In the genomic region with DNA sequence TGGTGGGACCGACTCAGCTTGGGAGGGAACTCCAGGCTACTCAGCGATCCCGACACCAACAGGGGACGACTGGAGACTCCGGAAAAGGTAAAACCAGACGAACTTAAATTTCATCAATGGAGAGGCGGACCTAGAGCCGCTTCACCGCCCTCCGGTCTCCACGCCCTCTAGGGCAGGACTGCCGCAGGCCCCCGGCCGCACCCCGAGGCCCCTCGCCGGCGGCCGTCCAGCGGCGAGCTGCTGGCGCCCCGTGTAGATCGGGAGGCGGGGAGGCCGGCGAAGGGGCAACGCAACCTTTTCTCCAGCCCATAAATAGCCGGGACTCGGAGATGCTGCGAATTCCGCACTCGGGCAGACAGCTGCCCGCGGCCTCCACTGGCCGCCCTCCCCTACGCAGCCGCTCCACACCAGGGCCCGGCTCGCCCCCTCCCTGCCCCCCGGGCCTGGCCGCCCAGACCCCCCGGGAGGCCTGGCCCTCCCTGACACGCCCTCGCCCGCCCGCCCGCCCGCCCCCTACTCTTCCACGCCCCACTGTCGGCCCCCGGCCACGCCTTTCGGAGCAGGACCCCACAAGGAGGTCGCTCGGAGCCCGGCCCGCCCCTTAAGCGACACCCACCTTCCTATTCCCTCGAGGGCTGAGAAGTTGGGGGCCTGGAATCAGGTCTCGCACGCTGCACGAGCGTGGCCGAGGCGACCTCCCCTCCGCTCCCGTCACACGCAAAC, we compare ENCODE assay signal across 8 mouse cellular contexts. TPM values are rescaled to one million over a fixed set of nuclear protein-coding genes. Genes with fewer than 3 reads are reported as not detected.
DNase-seq lines count a peak whose midpoint lies in the region; ATAC-seq and TF ChIP-seq lines count a peak whose summit lies in the region.

No protein-coding gene starts in this region.

- peak; percentile 92 for ATAC-seq in stomach, embryonic 15.5 days (ENCODE audit: insufficient read depth, low FRiP score, low read depth)

- no peaks in the 10 kb centered on the region for H3K9me3 ChIP-seq in heart, embryonic 10.5 days
- no peaks in the 10 kb centered on the region for H3K9me3 ChIP-seq in stomach, embryonic 15.5 days

- peaks cover 4% of the 10 kb centered on the region for H3K4me1 ChIP-seq in embryonic fibroblast, embryonic 13.5 days (ENCODE audit: control insufficient read depth, insufficient read depth, low read length)
- peaks cover 14% of the 10 kb centered on the region; the same call in 1 of the 2 replicates for H3K4me1 ChIP-seq in heart, embryonic 10.5 days
- peaks cover 7% of the 10 kb centered on the region for H3K4me1 ChIP-seq in liver, adult 2 months (ENCODE audit: control insufficient read depth, insufficient read depth, low read length)
- H3K4me1 ChIP-seq in stomach, embryonic 15.5 days, result peaks cover 4% of the 10 kb centered on the region

- peak overlapping the region; percentile 95 for H3K9ac ChIP-seq in liver, adult 2 months (ENCODE audit: low read depth, low read length)
- peak overlapping the region; percentile 73 for H3K9ac ChIP-seq in stomach, embryonic 15.5 days

- TF ChIP-seq CTCF in embryonic fibroblast, embryonic 13.5 days (IDR thresholded peaks at IDR 0.05; ENCODE audit: borderline replicate concordance, insufficient read depth, low read length), result no peak
- TF ChIP-seq CTCF in liver, adult 2 months (IDR thresholded peaks at IDR 0.05; ENCODE audit: low read depth, low read length), result no peak

- peak overlapping the region; percentile 96 for H3K4me3 ChIP-seq in embryonic fibroblast, embryonic 13.5 days (ENCODE audit: insufficient read depth, low read length)
- peak overlapping the region; percentile 74 for H3K4me3 ChIP-seq in heart, embryonic 10.5 days
- H3K4me3 ChIP-seq in liver, adult 2 months (ENCODE audit: insufficient read depth, low read depth, low read length), result peak overlapping the region; percentile 88
- peak overlapping the region; percentile 78 for H3K4me3 ChIP-seq in stomach, embryonic 15.5 days (replicated peaks)

- H3K27me3 ChIP-seq in heart, embryonic 10.5 days (ENCODE audit: insufficient read depth, poor library complexity, severe bottlenecking), result no peaks in the 10 kb centered on the region
- H3K27me3 ChIP-seq in liver, adult 2 months (ENCODE audit: control insufficient read depth, insufficient read depth, low read length), result no peaks in the 10 kb centered on the region
- H3K27me3 ChIP-seq in stomach, embryonic 15.5 days (replicated peaks), result no peaks in the 10 kb centered on the region

- H3K27ac ChIP-seq in embryonic fibroblast, embryonic 13.5 days (ENCODE audit: insufficient read depth, low read length), result peak overlapping the region; percentile 83
- peak overlapping the region; percentile 98 for H3K27ac ChIP-seq in heart, embryonic 10.5 days
- H3K27ac ChIP-seq in liver, adult 2 months (replicated peaks; ENCODE audit: insufficient read depth, low read depth, low read length), result peak overlapping the region; percentile 98
- H3K27ac ChIP-seq in stomach, embryonic 15.5 days, result peak overlapping the region; percentile 97

- WGBS in heart, embryonic 10.5 days, result under 1% methylated on average over 63 of the region's 69 CpGs
- WGBS in liver, adult 2 months, result under 1% methylated on average over 65 of the region's 69 CpGs
- under 1% methylated on average over 66 of the region's 69 CpGs for WGBS in stomach, embryonic 15.5 days

- peaks cover 9% of the 10 kb centered on the region; the same call in 1 of the 2 replicates for H3K79me2 ChIP-seq in liver, adult 2 months (ENCODE audit: control insufficient read depth, insufficient read depth, low read length)

- peak overlapping the region; percentile 71 for H3K4me2 ChIP-seq in stomach, embryonic 15.5 days

- TF ChIP-seq POLR2A in embryonic fibroblast, embryonic 13.5 days (IDR thresholded peaks at IDR 0.05; ENCODE audit: low read depth, low read length), result peak; percentile 87
- peak; percentile 71 for TF ChIP-seq POLR2A in liver, adult 2 months (IDR thresholded peaks at IDR 0.05; ENCODE audit: extremely low read depth, insufficient read depth, low read length)

- peak; percentile 66 to 71 for DNase-seq in B cell, adult 2 months
- DNase-seq in adrenal gland, postnatal 14 days, result peak; percentile 88
- DNase-seq in heart, embryonic 10.5 days (ENCODE audit: low spot score), result peak; percentile 97
- peak; percentile 84 for DNase-seq in kidney, adult 9 months
- peak; percentile 88 for DNase-seq in liver, adult 2 months (ENCODE audit: extremely low read depth, low read depth, low spot score)
- peak; percentile 16 to 44 for DNase-seq in monocyte, adult 2 months (ENCODE audit: low read depth in 1 of 2, low spot score in 2 of 2)

- H3K36me3 ChIP-seq in heart, embryonic 10.5 days, result no peaks in the 10 kb centered on the region
- H3K36me3 ChIP-seq in liver, adult 2 months (ENCODE audit: control insufficient read depth, insufficient read depth, low read length), result peaks cover 4% of the 10 kb centered on the region; the same call in 1 of the 2 replicates
- H3K36me3 ChIP-seq in stomach, embryonic 15.5 days, result no peaks in the 10 kb centered on the region

RNA-seq across cellular contexts. Expression of a gene that starts 0.4 kb away (rescaled TPM):
- total RNA-seq in adrenal gland, postnatal 14 days (2021), result 71.8 and 91.9 TPM in 2 replicates
- 68.9 and 73.3 TPM in 2 replicates for polyA plus RNA-seq in embryonic fibroblast, embryonic 13.5 days (2011; ENCODE audit: insufficient read length, low read depth, missing spikeins)
- polyA plus RNA-seq in heart, embryonic 10.5 days (2016; fragmentation: Nextera tagmentation; extraction: Ambion mirVana), result 150 and 200 TPM in 2 replicates
- total RNA-seq in liver, adult 2 months (2014; rRNA removed), result 275 and 425 TPM in 2 replicates
- 26.4 and 26.8 TPM in 2 replicates for polyA plus RNA-seq in liver, adult 2 months (2012; rRNA removed)
- 95.0 and 95.2 TPM in 2 replicates for polyA plus RNA-seq in stomach, embryonic 15.5 days (2015; fragmentation: Nextera tagmentation; extraction: Ambion mirVana)

Comparison
In these comparisons a context has a peak if more than half of its experiments do, and no peak if none do; other contexts are left out.
1. Peak in every context shown above with its lines: DNase-seq, ATAC-seq, H3K4me3 ChIP-seq and H3K27ac ChIP-seq.
2. DNase-seq: peak in every context shown above with its lines; median percentile 97 in heart, embryonic 10.5 days; 88 in adrenal gland, postnatal 14 days; 88 in liver, adult 2 months; 84 in kidney, adult 9 months; 68 in B cell, adult 2 months; 30 in monocyte, adult 2 months.